Mouse (Mus musculus) megakaryocyte-erythroid progenitor cell, adult 5-6 weeks (primary cell): ENCODE data around the gene Zfhx3. TPM values are rescaled to one million over a fixed set of nuclear protein-coding genes. Genes with fewer than 3 reads are reported as not detected.

Experiments used
- ATAC-seq: replicated peaks from 2 replicates; pipeline ENCODE4 v1.8.0; 2016; ENCODE audit warnings: mild to moderate bottlenecking, inconsistent platforms; ENCODE audit not compliant: severe bottlenecking, poor library complexity, low FRiP score, low TSS enrichment
- total RNA-seq, 2 experiments: library from RNA; stranded (forward) in 1 of 2; stranded (reverse) in 1 of 2; fragments of 200-1000, 215-1000 nt in 1 of 2; fragments of >200 nt in 1 of 2; fragmentation: Nextera tagmentation in 1 of 2; gene quantifications; 2 replicates each; pipeline ENCODE4 v1.2.3; 2014 to 2017

The Zfhx3 gene
- total RNA-seq, 2 experiments from 2014 or later, result 0.28 to 2.9 TPM

DNA sequence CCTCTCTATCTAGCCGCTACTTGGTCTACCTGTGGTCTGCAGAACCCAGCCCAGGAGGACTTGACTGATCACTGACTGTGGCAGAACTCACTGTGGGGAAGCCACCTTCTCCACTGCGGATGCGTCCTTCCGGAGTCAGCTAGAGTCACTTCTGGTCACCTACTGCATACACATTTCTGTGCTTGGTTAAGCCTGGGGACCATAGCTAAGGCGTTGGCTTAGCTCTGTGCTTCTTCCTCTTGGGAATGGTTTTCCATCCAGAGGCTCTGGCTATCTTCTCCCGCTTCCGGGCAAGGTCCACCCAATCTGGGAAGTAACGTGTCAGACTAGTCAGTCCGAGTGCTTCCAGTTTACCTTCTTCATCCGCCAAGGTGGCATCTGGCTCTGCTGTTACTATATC, 56.4 kb downstream of the Zfhx3 start:
- ATAC-seq, result no peak

DNA sequence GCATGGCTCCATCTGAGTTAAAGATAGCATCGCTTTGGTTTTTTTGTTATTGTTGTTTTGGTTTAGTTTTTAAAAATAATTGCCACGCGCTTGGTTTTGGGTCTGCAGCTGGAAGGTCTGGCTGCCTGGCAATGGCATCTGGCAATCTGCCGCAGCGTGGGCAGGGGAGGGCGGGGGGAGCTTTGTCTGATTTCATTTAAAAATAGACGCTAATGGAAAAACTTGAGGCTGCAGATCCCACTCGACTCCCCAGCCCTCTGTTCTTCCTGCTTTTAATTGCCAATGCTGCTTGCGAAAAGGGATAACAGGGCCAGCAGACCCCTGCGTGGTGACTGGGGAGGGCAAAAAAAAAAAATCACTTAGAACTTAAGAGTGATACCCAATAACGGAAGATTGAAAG, 69.1 kb downstream of the Zfhx3 start:
- no peak for ATAC-seq

DNA sequence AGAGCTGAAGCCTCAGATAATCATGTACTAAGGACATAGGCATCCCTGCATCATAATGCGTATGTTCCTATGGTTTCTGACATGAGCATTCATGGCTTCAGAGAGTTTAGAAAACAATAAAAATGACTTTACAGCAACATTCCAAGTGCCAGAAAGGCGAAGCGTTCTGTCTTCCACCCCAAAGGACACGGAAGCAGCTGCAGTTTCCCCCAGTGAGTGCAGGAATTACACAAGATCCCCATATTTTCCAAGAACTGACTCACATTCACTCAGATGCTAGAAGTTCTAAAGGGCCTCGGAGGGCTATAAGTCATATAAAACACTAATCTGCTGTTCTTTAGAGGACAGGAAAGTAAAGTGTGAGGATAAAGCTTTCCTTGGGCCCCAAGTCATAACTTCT, 75.3 kb downstream of the Zfhx3 start:
- ATAC-seq, result no peak

DNA sequence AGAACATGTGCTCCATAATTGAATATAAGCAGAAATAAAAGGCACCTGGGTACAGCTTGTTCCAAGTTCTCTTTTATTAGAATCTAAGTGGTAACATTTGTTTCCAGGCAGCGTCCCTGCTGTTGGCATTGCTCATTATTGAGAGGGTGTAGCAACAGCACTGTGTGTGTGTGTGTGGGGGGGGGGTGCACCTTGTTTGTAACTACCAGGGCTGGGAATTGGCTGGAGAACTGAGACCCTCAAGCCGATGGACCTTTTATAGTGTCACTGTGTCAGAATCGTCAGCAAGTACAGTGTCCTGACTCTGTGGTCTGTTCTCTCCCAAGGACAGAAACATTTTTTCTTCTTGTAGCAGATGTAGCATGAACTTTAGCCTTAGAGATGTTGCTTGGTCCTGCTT, 77.2 kb downstream of the Zfhx3 start:
- ATAC-seq, result no peak

DNA sequence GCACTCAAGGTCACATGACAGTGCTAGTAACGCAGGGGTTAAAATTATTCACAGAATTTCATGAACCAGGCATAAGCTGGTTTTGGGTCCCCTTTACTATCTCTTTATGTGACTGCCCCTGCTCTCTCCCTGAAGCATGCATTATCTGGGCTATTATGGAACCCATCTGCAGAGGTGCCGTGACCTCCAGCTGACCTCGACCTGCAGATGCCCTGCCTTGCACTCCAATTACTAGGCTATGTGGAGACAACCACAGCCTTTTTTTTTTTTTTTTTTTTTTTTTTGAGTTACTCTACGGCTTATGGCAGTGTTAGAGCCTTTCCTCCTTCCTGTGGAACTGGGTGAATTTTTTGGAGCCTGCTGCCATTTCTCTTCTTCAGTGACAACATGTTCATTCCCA, 80.0 kb downstream of the Zfhx3 start:
- ATAC-seq, result no peak

DNA sequence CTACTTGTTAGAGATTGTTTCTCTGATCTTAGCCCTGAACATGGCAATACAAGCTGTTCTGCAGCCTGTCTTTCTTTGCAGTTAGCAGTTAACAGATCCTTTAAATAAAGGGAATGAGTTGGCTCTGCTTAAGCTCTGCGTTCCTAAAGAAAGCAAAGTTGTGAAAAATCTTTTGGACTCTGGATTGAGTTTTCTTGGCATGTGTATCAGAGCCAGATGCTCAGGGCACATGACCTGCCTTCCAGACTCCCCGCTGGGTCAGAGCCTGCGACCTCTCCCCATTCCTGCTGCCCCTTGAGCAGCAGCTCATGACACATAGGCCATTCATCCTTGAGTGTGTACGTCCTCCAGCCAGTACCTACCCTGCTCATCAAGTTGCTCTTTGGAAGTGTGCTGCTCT, 81.9 kb downstream of the Zfhx3 start:
- ATAC-seq, result no peak

DNA sequence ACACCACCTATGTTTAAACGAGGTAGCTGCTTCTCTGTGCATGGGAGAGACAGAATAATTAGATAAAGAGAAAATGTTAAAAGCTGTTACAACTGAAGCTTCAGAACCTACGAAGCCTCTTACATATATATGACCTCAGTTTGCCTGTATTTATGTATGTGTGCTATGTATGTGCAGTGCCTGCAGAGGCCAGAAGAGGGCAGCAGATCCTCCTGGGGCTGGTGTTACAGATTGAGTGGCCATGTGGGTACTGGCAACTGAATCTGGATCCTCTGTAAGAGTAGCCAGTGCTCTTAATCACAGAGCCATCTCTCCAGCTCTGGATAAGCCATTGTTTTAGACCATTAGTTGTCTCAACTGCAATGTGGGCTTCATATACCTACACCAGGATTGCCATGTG, 82.8 kb downstream of the Zfhx3 start:
- no peak for ATAC-seq

DNA sequence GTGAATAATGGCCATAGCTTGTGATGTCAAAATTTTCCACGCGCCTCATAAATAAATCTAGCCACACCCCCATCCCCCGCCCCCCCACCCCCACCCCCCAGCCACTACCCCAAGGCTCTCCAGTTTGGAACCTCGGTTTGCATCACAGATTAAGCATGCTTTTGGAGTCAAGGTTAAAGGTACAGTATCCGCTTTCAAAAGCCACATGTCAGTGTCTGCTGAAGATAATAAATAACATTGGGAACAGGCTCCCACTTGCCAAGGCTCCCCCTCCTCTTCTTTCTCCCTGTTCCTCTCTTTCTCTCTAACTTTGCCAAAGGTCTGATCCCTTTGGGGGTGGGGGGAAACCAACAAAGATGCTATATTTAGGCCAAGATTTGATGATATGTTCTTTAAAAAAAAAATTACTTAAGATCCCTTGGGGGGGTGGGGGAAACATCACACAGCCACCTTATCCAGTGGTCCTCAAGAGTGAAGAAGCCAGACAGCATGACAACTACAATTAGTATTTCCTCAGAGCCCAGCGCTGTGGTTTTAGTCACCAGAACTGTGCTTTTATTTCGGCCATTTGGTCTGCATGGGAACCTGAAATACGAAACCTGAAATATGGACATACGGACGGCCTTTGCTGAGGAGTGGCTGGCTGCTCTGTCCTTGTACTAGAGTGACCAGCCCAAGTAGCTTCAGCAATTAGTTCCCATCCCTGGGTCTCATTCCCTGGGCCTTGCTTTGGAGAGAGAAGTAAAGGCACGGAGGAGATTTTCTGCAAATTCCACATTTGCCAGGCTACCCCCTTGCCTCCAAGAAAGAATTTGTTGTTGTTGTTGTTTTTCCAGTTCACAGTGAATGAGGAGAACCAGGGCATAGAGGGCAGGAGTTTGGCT, 84.4 kb downstream of the Zfhx3 start:
- ATAC-seq, result no peak

DNA sequence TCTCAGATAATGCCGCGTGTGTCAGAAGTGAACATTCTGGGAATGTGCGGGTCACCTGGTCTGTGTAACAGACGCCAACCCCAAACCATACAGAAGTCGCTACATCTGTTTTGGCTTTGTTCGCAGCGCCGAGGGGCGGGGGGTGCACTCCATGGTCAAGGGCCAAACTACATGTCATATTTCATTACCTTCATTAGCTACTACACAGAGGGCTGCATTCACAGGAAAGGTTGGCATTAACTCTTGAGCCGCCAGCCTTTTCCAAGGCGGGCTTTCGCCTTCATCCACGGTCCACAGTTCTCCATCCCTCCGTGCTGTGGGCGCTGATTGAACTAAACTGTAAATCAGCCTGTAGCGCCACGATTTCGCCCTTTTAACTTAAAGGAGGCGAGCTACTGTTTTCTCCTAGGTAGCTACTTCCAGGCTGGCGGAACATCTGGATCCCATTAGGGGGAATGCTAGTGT, 85.1 kb downstream of the Zfhx3 start:
- no peak for ATAC-seq

DNA sequence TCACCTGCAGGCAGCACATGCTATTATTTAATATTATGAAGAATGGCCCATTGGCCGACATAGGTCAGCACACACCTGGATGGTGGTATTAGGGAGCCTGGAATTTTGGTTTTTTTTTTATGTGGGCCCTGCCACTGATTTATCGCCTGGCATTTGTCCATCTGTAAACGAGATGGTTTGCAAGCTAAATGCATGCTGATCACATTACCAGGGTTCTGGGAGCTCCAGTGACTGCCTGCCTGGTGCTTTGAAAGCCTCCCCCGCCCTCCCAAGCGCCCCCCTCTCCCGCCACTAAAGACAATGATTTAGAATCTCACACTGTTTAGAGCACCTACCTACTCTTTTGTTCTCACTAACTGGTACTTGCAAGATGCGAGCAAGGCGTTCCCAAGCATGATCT, 86.0 kb downstream of the Zfhx3 start:
- no peak for ATAC-seq

DNA sequence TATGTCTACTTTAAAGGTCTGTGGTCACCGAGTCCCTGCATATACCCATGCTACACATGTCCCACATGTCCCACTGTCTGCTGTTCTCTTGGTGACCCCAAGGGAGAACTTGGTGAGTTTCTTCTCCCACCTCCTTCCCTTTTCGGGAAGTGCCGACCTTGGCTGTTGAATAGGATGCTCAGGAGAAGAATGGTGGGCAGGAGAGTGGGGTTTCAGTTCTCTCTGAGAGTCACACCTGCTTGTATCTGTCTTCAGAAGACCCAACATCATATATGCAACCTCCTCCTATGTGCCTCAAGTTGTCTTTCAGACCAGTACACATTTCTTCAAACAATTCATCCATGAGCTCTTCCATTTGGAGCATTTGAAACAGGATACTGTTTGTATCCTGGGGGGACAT, 88.7 kb downstream of the Zfhx3 start:
- ATAC-seq, result no peak

DNA sequence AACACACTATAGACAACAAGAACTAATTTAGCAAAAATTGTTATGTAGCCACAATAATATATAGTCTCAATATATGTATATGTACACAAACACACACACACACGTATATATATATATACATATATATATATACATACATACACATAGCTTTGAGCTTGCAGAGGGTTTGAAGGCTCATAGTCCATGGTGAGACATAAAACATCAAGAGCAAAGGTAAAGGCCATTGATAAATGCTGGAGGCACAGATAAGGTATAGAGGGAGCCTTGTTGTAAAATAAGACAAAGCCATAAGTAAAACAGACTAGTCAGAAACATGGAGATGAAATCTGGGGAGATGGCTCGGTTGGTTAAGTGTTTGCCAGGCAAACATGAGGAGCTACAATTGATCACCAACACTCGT, 91.6 kb downstream of the Zfhx3 start:
- ATAC-seq, result no peak

DNA sequence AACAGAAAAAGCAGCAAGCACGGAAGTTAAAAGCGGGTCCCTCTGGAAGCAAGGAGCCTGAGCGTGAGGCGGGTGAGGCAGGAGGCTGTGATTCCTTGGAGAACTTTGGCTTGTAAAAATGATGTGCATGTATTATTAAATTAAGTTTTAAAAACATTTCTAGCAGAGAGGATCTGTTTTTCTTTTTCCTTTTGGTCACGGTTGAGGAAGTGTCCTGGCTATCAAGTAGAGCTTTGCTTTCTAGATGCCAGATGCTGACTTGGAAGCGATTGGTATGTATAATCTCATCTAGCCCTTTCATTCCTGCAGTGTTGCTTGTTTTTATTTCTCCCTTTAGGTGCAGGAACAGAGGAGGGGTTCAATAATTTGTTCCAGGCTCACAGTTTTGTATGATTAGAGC, 92.3 kb downstream of the Zfhx3 start:
- ATAC-seq, result no peak

DNA sequence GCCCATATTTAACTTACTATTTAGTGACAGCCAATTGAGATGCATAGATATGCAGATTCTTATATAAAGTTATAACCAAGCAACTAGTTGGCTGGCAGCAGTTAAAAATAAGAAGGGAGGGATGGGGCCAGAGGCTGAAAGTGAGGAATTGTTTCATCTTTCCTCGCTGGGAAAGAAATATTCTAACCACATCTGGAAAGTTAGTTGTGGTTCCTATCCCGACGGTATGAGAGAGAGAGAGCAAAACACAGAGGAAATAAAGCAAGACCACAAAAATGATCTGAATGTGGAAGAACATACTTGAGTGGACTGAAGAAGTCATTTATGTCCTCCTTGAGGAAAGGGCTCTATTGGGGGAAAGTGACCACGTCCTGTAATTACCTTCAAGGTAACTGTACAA, 101.2 kb downstream of the Zfhx3 start:
- no peak for ATAC-seq

DNA sequence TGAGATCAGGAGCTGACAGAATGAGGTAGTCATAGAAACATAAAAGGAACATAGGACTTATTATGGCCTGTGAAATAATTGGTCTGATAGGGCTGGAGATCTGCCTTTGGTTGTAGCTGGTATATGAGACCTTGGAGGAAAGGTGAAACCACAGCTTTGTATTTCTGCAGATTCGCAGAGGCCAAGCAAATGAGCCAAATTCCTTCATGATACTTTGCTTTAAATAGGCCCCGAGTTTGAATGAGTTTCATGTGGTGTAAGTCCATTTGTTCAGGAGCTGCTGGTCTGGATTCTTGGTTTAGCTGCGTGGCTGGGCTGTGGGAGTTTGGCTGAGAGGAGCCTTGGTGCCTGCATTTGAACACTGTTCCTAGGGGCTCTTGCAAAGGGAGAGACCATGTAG, 101.7 kb downstream of the Zfhx3 start:
- no peak for ATAC-seq

DNA sequence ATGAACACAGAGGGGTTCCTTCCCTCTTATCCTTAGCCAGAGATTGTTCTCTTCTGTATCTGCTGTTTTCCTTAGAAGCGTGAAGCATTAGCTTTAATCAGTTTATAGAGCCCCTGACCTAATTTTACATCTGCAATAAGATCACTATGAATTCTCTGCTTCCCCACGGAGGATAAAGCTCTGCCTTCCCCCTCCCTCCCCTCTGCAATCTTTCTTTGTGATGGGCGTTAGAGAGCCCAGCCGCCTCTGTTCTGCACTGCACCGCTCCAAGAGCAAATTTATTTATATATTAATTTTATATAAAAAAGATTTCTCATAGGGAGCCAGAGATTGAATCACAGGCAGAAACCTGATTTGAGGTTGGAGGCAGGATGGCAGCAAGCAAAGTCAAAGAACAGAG, 113.8 kb downstream of the Zfhx3 start:
- ATAC-seq, result no peak

DNA sequence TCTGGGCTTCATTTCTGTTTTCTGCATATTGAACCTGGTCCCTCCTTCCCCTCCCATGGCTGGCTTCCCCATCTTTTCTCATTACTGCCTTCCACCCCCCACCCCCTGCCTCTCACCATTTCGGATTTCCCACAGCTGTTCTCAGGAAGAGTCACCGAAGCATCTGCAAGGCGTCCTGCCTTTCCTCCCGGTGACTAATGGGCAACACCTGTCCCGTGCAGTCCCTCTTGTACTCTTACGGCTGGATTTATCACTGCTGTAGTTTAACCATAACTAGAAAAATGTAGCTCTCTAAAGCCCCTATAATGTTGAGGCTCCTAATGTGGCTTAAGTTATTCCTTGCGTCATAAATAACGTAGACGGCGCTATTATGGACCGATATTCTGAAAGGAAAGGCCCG, 119.5 kb downstream of the Zfhx3 start:
- no peak for ATAC-seq

DNA sequence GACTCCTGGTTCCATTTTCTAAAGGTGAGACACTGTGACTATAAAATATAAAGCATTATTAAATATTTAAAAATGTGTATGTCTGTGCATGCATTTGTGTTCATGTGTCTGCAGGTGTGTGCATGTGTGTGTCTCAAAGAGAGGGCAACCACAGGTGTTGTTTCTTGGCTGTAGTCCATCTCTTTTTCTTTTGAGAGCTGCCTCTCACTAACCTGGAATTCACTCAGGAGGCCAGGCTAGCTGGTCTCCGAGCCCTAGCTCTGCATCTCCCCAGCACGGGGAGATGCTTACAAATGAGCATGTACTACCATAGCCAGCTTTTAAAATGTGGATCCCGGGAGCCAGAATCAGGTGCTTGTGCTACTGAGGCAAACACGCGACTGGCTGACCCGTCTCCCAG, 124.7 kb downstream of the Zfhx3 start:
- ATAC-seq, result no peak

DNA sequence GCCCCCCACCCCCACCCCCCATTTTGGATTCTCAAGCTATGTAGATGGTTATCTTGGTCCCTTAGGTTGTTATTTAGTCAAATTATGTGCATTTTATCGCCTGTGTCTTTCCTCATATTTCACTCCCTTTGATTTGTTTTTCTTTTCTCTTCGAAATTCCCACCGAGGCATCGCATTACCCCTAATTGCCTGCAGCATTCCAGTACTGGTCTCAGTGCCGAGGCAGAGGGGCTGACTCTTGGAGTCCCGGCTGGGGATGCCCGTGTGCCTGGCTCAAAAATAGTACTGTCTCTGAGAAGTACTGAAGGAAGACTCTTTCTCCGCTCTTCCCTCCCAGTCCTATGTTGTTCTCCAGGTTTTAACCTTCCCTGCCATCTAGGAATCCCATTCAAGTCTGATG, 125.8 kb downstream of the Zfhx3 start:
- ATAC-seq, result no peak

DNA sequence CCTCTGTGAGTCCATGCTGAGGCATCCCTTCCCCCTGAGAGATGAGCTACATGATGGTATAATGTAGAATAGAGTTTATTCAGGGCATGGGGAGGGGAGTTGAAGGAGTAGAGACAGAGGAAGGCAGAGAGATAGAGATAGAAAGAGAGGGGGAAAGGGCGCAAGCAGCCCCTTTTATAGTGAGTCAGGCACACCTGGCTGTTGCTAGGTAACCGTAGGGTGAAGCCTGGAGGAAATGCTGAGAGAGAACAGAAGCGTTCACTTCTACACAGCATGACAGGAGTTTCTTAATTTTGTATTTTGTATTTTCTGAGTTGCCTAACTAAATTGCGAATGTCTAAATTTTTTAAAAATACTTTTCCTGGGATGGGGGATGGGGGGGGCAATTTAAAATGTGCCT, 128.0 kb downstream of the Zfhx3 start:
- ATAC-seq, result no peak

DNA sequence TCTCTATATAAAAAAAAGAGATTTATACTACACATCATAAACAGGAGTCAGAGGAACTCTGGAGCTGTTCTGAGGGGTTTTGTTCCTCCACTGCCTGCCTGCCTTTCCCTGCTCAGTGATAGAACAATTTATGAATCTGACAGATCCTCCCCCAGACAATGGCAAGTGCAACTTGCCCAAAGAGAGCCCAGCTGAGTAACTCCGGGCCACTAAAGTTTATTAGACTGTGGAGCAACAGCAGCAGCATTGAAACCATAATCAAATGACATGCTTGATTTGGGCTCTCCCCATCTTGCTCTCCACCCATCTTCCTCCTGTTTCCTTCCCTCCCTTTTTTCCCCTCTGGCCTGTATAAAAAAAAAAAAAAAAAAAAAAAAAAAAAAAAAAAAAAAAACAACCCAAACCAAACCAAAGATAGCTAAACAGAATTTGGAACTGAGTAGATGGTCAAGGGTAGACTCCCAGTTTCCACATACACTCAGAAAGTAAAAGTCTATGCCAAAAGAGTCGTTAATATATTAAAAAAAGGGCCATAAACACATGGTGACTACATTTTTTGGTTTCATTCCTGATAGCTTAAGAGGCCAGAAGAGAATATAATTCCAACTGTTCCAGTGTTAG, 129.8 kb downstream of the Zfhx3 start:
- no peak for ATAC-seq
